Mouse (Mus musculus): ENCODE measurements at regions not wholly inside any gene's neighbourhood (a gene's known extent, or its start where the extent isn't known, plus 50 kb on each side); places are given as distances from the start of the nearest gene placed in this dataset.

DNA sequence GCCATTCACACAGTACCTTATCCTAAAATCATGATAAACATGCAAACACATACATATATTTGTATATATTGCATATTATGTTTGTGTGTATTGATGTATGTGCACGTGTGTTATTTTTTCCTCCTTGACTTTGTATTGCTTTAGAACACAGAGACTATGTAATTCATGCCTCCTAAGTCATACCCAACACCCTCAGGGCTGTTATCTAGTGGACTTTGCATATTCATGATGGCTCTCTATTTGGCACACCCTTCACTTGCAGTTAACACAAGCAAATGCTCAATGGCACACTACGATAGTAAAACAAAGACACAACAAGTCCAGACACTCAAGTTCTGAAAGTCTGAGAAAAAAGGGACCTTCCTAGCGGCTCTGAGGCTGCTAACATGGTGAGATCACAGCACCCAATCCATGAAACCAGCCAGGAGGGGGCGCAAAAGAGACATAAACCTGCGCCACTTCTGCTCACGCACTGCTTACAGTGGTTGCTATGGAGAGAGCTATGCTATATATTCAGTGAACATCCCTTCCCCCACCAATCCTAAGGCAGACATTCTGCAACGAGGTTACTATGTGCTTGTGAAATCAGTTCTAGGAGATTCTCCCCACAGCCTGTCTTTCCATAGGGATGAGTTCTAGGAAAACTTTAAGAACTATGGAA is 418.6 kb downstream of the Bckdhb start:
- TF ChIP-seq CTCF (IDR thresholded peaks at IDR 0.05; ENCODE audit: low read depth, low read length) (peak; percentile 20; the same call in 1 of the 2 replicates), GATA1 (IDR thresholded peaks at IDR 0.05; ENCODE audit: borderline replicate concordance, low read length) (no peak), GATA2 (IDR thresholded peaks at IDR 0.05; ENCODE audit: borderline replicate concordance, low read depth, low read length) (no peak), TAL1 (conservative IDR thresholded peaks at IDR 0.05; ENCODE audit: low read depth, low read length) (no peak), POLR2AphosphoS5 (IDR thresholded peaks at IDR 0.05; ENCODE audit: insufficient replicate concordance, low read depth, low read length) (no peak)

All from G1E (cell line).